Mouse (Mus musculus) limb, embryonic 15.5 days (tissue): ENCODE results near the gene Alg14. TPM values are rescaled to one million over a fixed set of nuclear protein-coding genes. Genes with fewer than 3 reads are reported as not detected.

Experiments
- ATAC-seq: fragments of 200-750 bp; cut with Nextera tagmentation; 2 replicates; pipeline ENCODE4 v1.8.0; 2017; ENCODE audit warnings: low read depth, moderate TSS enrichment; ENCODE audit not compliant: insufficient number of reproducible peaks, low FRiP score, low TSS enrichment
- H3K27ac ChIP-seq: fragments of 300-500 bp; sonication (generic); 2 replicates; pipeline ENCODE4 v1.5.1; 2015; ENCODE audit warnings: moderate library complexity, mild to moderate bottlenecking, inconsistent platforms
- H3K27me3 ChIP-seq: fragments of 300-500 bp; sonication (generic); 2 replicates; pipeline ENCODE4 v1.6.1; 2015; ENCODE audit warnings: inconsistent platforms
- H3K36me3 ChIP-seq: fragments of 300-500 bp; sonication (generic); 2 replicates; pipeline ENCODE4 v1.6.1; 2015; ENCODE audit warnings: inconsistent platforms
- H3K4me1 ChIP-seq: fragments of 300-500 bp; sonication (generic); 2 replicates; pipeline ENCODE4 v1.6.1; 2015; ENCODE audit warnings: inconsistent platforms
- H3K4me2 ChIP-seq: fragments of 300-500 bp; sonication (generic); 2 replicates; pipeline ENCODE4 v1.6.1; 2015; ENCODE audit warnings: mild to moderate bottlenecking, inconsistent platforms
- H3K4me3 ChIP-seq: fragments of 300-500 bp; sonication (generic); 2 replicates; pipeline ENCODE4 v1.5.1; 2015; ENCODE audit warnings: mild to moderate bottlenecking, inconsistent platforms
- H3K9ac ChIP-seq: fragments of 300-500 bp; sonication (generic); 2 replicates; pipeline ENCODE4 v1.6.1; 2015; ENCODE audit warnings: inconsistent platforms
- H3K9me3 ChIP-seq: fragments of 300-500 bp; sonication (generic); 2 replicates; pipeline ENCODE4 v1.6.1; 2016; ENCODE audit warnings: inconsistent platforms
- WGBS: fragments of 180-500 bp; shearing (Covaris S2); methylation state at CpG from one replicate; pipeline ENCODE4 v1.1.7; 2015; 5-methylcytosine and 5-hydroxymethylcytosine counted together
- polyA plus RNA-seq: library from polyadenylated mRNA; unstranded; fragments of >200 nt; fragmentation: Nextera tagmentation; extraction: Ambion mirVana; gene quantifications from 2 replicates; pipeline ENCODE4 v1.2.1, GENCODE M21; 2015

The Alg14 gene
- polyA plus RNA-seq, 1 experiment from 2014 or later: 41.6 TPM

GRCm38 (mm10) chr3:121343224-121343623 lies 51.7 kb downstream of the Alg14 start:
- Histone ChIP-seq H3K9ac (no peak overlapping the region), H3K27me3 (no peaks in the 10 kb centered on the region), H3K4me2 (no peak overlapping the region), H3K4me1 (peaks cover 35% of the 10 kb centered on the region), H3K36me3 (no peaks in the 10 kb centered on the region), H3K27ac (no peak overlapping the region), H3K4me3 (no peak overlapping the region), H3K9me3 (no peaks in the 10 kb centered on the region)
- WGBS: 85% methylated on average over 7 of the region's 7 CpGs
- no peak for ATAC-seq

- WGBS: 28% methylated on average over 8 of the region's 8 CpGs
- Histone ChIP-seq H3K4me2 (no peak overlapping the region), H3K4me3 (no peak overlapping the region), H3K36me3 (no peaks in the 10 kb centered on the region), H3K9me3 (no peaks in the 10 kb centered on the region), H3K27ac (peak overlapping the region; percentile 62), H3K9ac (no peak overlapping the region), H3K4me1 (peaks cover 44% of the 10 kb centered on the region), H3K27me3 (no peaks in the 10 kb centered on the region)
- no peak for ATAC-seq
Measured at GRCm38 (mm10) chr3:121344056-121344945, 52.7 kb downstream of the Alg14 start.

- H3K9ac ChIP-seq: no peak overlapping the region
- H3K27me3 ChIP-seq: no peaks in the 10 kb centered on the region
- no peaks in the 10 kb centered on the region for H3K9me3 ChIP-seq
- H3K27ac ChIP-seq: peak overlapping the region; percentile 62
- peaks cover 52% of the 10 kb centered on the region for H3K4me1 ChIP-seq
- no peak for ATAC-seq
- no peak overlapping the region for H3K4me2 ChIP-seq
- WGBS: 37% methylated on average over 11 of the region's 11 CpGs
- no peak overlapping the region for H3K4me3 ChIP-seq
- no peaks in the 10 kb centered on the region for H3K36me3 ChIP-seq
Measured at GRCm38 (mm10) chr3:121344951-121345642, 53.5 kb downstream of the Alg14 start.

GRCm38 (mm10) chr3:121345643-121346000 lies 54.0 kb downstream of the Alg14 start:
- WGBS: 56% methylated on average over 6 of the region's 6 CpGs
- H3K9me3 ChIP-seq: no peaks in the 10 kb centered on the region
- no peak overlapping the region for H3K9ac ChIP-seq
- H3K4me1 ChIP-seq: peaks cover 48% of the 10 kb centered on the region
- ATAC-seq: no peak
- H3K27me3 ChIP-seq: no peaks in the 10 kb centered on the region
- no peaks in the 10 kb centered on the region for H3K36me3 ChIP-seq
- no peak overlapping the region for H3K4me2 ChIP-seq
- H3K27ac ChIP-seq: no peak overlapping the region
- H3K4me3 ChIP-seq: no peak overlapping the region

GRCm38 (mm10) chr3:121346507-121347267 lies 55.1 kb downstream of the Alg14 start:
- Histone ChIP-seq H3K27ac (no peak overlapping the region), H3K4me3 (no peak overlapping the region), H3K9me3 (no peaks in the 10 kb centered on the region), H3K4me2 (no peak overlapping the region), H3K4me1 (peaks cover 48% of the 10 kb centered on the region), H3K9ac (no peak overlapping the region), H3K27me3 (no peaks in the 10 kb centered on the region), H3K36me3 (no peaks in the 10 kb centered on the region)
- ATAC-seq: no peak
- 89% methylated on average over 12 of the region's 12 CpGs for WGBS

- no peaks in the 10 kb centered on the region for H3K9me3 ChIP-seq
- H3K36me3 ChIP-seq: no peaks in the 10 kb centered on the region
- H3K4me3 ChIP-seq: no peak overlapping the region
- H3K4me1 ChIP-seq: peaks cover 48% of the 10 kb centered on the region
- whole genome bisulfite sequencing: 84% methylated on average over 6 of the region's 6 CpGs
- H3K9ac ChIP-seq: no peak overlapping the region
- 0 out of 2 replicates have a peak overlapping the region, but pooled peaks have one; percentile 2 for H3K4me2 ChIP-seq
- 0 out of 2 replicates have a peak overlapping the region, but pooled peaks have one; percentile 55 for H3K27ac ChIP-seq
- H3K27me3 ChIP-seq: no peaks in the 10 kb centered on the region
- no peak for ATAC-seq
Measured at GRCm38 (mm10) chr3:121348792-121349191, 57.2 kb downstream of the Alg14 start.

GRCm38 (mm10) chr3:121349334-121350169 lies 58.0 kb downstream of the Alg14 start:
- no peaks in the 10 kb centered on the region for H3K9me3 ChIP-seq
- no peak overlapping the region for H3K27ac ChIP-seq
- H3K36me3 ChIP-seq: no peaks in the 10 kb centered on the region
- H3K9ac ChIP-seq: no peak overlapping the region
- peak; percentile 50 for ATAC-seq
- H3K4me2 ChIP-seq: no peak overlapping the region
- H3K4me3 ChIP-seq: no peak overlapping the region
- 63% methylated on average over 33 of the region's 33 CpGs for WGBS
- no peaks in the 10 kb centered on the region for H3K27me3 ChIP-seq
- peaks cover 42% of the 10 kb centered on the region for H3K4me1 ChIP-seq

GRCm38 (mm10) chr3:121351257-121351656 lies 59.7 kb downstream of the Alg14 start:
- Histone ChIP-seq H3K9me3 (no peaks in the 10 kb centered on the region), H3K4me1 (peaks cover 34% of the 10 kb centered on the region), H3K36me3 (no peaks in the 10 kb centered on the region), H3K27me3 (no peaks in the 10 kb centered on the region), H3K9ac (no peak overlapping the region), H3K4me2 (no peak overlapping the region), H3K27ac (no peak overlapping the region), H3K4me3 (no peak overlapping the region)
- WGBS: 81% methylated on average over 6 of the region's 6 CpGs
- no peak for ATAC-seq

- H3K9me3 ChIP-seq: no peaks in the 10 kb centered on the region
- H3K27me3 ChIP-seq: no peaks in the 10 kb centered on the region
- no peak overlapping the region for H3K4me2 ChIP-seq
- peaks cover 11% of the 10 kb centered on the region; the same call in 1 of the 2 replicates for H3K4me1 ChIP-seq
- 82% methylated on average over 9 of the region's 9 CpGs for WGBS
- no peak overlapping the region for H3K27ac ChIP-seq
- H3K4me3 ChIP-seq: no peak overlapping the region
- no peak for ATAC-seq
- H3K9ac ChIP-seq: no peak overlapping the region
- H3K36me3 ChIP-seq: no peaks in the 10 kb centered on the region
Measured at GRCm38 (mm10) chr3:121354281-121354680, 62.7 kb downstream of the Alg14 start.

- Histone ChIP-seq H3K36me3 (no peaks in the 10 kb centered on the region), H3K4me2 (no peak overlapping the region), H3K27ac (no peak overlapping the region), H3K9me3 (no peaks in the 10 kb centered on the region), H3K27me3 (no peaks in the 10 kb centered on the region), H3K4me3 (no peak overlapping the region), H3K9ac (no peak overlapping the region), H3K4me1 (peaks cover 4% of the 10 kb centered on the region; the same call in 1 of the 2 replicates)
- ATAC-seq: no peak
- 70% methylated on average over 18 of the region's 18 CpGs for WGBS
Measured at GRCm38 (mm10) chr3:121354861-121355470, 63.4 kb downstream of the Alg14 start.

- no peak for ATAC-seq
- Histone ChIP-seq H3K27ac (no peak overlapping the region), H3K4me2 (no peak overlapping the region), H3K27me3 (no peaks in the 10 kb centered on the region), H3K36me3 (no peaks in the 10 kb centered on the region), H3K9ac (no peak overlapping the region), H3K4me3 (no peak overlapping the region), H3K9me3 (no peaks in the 10 kb centered on the region), H3K4me1 (0 out of 2 replicates have a peak, but pooled peaks cover 3% of the 10 kb centered on the region)
- WGBS: 83% methylated on average over 9 of the region's 9 CpGs
Measured at GRCm38 (mm10) chr3:121355569-121355968, 64.0 kb downstream of the Alg14 start.
